Mouse (Mus musculus) left cerebral cortex, adult 2 months (tissue): ENCODE data around the gene Chac1. TPM values are rescaled to one million over a fixed set of nuclear protein-coding genes. Genes with fewer than 3 reads are reported as not detected.

Experiments
- DNase-seq, 2 experiments: peaks; one replicate each; pipeline ENCODE4 v3.0.0; 2021 to 2022; ENCODE audit warnings: low spot score in 2 of 2, mixed read lengths in 1 of 2; ENCODE audit errors: extremely low spot score in 1 of 2
- H3K27ac ChIP-seq: fragments of 200-600 bp; 2 replicates; pipeline ENCODE4 v1.8.1; 2022
- H3K4me3 ChIP-seq: fragments of 200-600 bp; 2 replicates; pipeline ENCODE4 v1.8.1; 2022
- CTCF ChIP-seq: fragments of 200-600 bp; IDR thresholded peaks from 2 replicates; pipeline ENCODE4 v1.8.1; 2022; ENCODE audit warnings: antibody characterized with exemption, mild to moderate bottlenecking, moderate library complexity
- intact Hi-C: fragments of 180-260 bp; cut with DNase I; formaldehyde crosslinking; loops from one replicate; pipeline ENCODE4 v1.15.1; 2025
- total RNA-seq, 2 experiments: library from RNA; stranded (reverse); gene quantifications; 2 replicates each; pipeline ENCODE4 v1.2.3; 2021

The Chac1 gene
- total RNA-seq, 2 experiments from 2014 or later, result 7.5 to 8.7 TPM

DNA sequence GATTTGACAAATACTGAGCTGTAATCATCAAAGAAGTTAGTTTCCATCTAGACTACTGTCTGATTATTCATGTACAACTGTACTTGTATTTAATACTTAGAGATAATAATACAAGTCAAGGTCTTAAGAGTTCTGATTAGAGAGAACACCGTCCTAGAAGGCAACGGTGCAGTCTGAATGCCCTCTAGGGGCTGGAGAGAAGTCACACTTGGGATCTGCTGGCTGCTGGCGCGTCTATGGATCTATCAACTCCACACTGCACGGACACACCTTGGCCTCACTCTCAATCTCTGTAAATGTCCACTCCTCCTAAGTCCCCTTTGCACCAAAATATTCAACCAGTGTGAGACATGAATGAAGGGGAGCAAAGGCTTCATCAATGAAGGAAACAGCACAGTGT is 47.2 kb downstream of the Chac1 start:
- DNase-seq, result no peak
- Histone ChIP-seq H3K27ac (no peak overlapping the region), H3K4me3 (no peak overlapping the region)
- TF ChIP-seq CTCF, result no peak; the same call in 1 of the 2 replicates
- intact Hi-C loops, result no loop called here

DNA sequence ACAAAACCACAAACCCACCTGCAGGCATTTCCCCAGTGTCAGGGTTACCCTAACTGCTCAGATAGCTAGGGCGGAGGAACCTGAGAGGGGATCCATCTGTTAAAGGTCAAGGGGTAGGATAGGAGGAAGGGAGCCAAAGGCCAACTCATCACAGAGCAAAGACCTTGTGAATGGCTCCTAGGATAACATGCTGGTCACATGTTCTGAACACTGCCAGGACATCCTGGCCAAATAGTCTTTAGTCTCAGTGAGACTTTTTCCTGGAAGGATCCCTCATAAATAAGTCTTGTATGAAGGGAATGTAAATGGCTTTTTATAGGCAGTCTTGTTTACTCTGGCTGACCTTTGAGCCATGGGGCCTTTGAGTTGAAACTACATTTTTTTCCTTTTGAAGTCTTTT is 47.6 kb downstream of the Chac1 start:
- TF ChIP-seq CTCF, result no peak

DNA sequence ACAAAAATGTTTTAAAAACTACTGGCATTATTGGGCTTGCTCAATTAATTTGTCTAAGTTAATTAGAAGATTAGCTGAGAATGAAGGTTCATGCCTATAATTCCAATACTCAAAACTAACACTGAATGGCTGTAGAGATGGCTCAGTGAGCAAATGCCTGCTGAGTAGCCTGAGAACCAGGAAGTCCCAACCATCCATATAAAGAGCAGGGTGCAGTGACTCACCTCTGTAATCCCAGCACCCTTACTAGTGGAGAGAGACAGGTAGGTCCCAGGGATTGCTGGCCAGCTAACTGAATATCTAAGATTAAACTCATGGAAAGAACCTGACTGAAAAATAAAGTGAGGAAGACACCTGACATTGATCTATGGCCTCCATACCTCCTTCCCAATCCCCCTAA is 48.3 kb downstream of the Chac1 start:
- H3K27ac ChIP-seq, result no peak overlapping the region
- no peak for TF ChIP-seq CTCF
- H3K4me3 ChIP-seq, result no peak overlapping the region
- intact Hi-C loops, result no loop called here
- no peak for DNase-seq

More for the DNA sequence above, 47.6 kb downstream of the Chac1 start:
- no peak overlapping the region for H3K4me3 ChIP-seq
- H3K27ac ChIP-seq, result no peak overlapping the region
- intact Hi-C loops, result no loop called here
- DNase-seq, result no peak

Other genes starting within 250 kb of the Chac1 start
- gene Rad51, start 238.4 kb upstream of the Chac1 start, total RNA-seq, result under 1 TPM; 0.82 to 0.97 TPM
- gene Rmdn3, start 194.2 kb upstream of the Chac1 start, total RNA-seq, result 10 to 100 TPM; 62.4 to 62.9 TPM
- not detected for gene Gchfr, start 183.5 kb upstream of the Chac1 start, total RNA-seq
- gene Gm14137, start 176.7 kb upstream of the Chac1 start, total RNA-seq, result not detected
- gene Zfyve19, start 142.6 kb upstream of the Chac1 start, total RNA-seq, result 10 to 100 TPM; 38.0 to 41.9 TPM
- gene Dnajc17, start 142.4 kb upstream of the Chac1 start, total RNA-seq, result 10 to 100 TPM; 15.5 to 19.3 TPM
- gene Ppp1r14d, start 121.3 kb upstream of the Chac1 start, total RNA-seq, result not detected
- 1 to 10 TPM in 1 of 2 experiments, under 1 TPM in 1; 0.96 to 1.2 TPM for gene Spint1, start 113.9 kb upstream of the Chac1 start, total RNA-seq
- 10 to 100 TPM in 1 of 2 experiments, 1 to 10 TPM in 1; 9.8 to 11.1 TPM for gene Rhov, start 80.0 kb upstream of the Chac1 start, total RNA-seq
- gene Vps18, start 62.5 kb upstream of the Chac1 start, total RNA-seq, result 10 to 100 TPM; 47.2 to 50.8 TPM
- 1 to 10 TPM; 2.3 to 2.4 TPM for gene Dll4, start 25.4 kb upstream of the Chac1 start, total RNA-seq
- gene Ino80, start 126.5 kb downstream of the Chac1 start, total RNA-seq, result 10 to 100 TPM; 22.0 to 22.6 TPM
- gene Exd1, start 196.4 kb downstream of the Chac1 start, total RNA-seq, result under 1 TPM; 0.50 to 0.61 TPM
- 100 to 1,000 TPM; 173 to 174 TPM for gene Chp1, start 196.5 kb downstream of the Chac1 start, total RNA-seq